Mouse (Mus musculus) liver, embryonic 12.5 days (tissue): Measurements from ENCODE around the gene Irs2. TPM values are rescaled to one million over a fixed set of nuclear protein-coding genes. Genes with fewer than 3 reads are reported as not detected.
A peak's percentile ranks its signal among the peaks of the same experiment; 100 is the strongest.

ENCODE experiments used
- ATAC-seq: fragments of 200-750 bp; cut with Nextera tagmentation; 2 replicates; pipeline ENCODE4 v1.8.0; 2017; ENCODE audit warnings: moderate number of reproducible peaks, mild to moderate bottlenecking, moderate library complexity
- H3K27ac ChIP-seq: fragments of 300-500 bp; sonication (generic); 2 replicates; pipeline ENCODE4 v1.5.1; 2016; ENCODE audit warnings: mild to moderate bottlenecking
- H3K27me3 ChIP-seq: fragments of 300-500 bp; sonication (generic); replicated peaks from 2 replicates; pipeline ENCODE4 v1.6.1; 2016; ENCODE audit warnings: mild to moderate bottlenecking, moderate library complexity
- H3K36me3 ChIP-seq: fragments of 300-500 bp; sonication (generic); 2 replicates; pipeline ENCODE4 v1.6.1; 2016; ENCODE audit warnings: mild to moderate bottlenecking, moderate library complexity
- H3K4me1 ChIP-seq: fragments of 300-500 bp; sonication (generic); 2 replicates; pipeline ENCODE4 v1.6.1; 2016
- H3K4me2 ChIP-seq: fragments of 300-500 bp; sonication (generic); 2 replicates; pipeline ENCODE4 v1.6.1; 2016; ENCODE audit warnings: mild to moderate bottlenecking, moderate library complexity
- H3K4me3 ChIP-seq: fragments of 300-500 bp; sonication (generic); 2 replicates; pipeline ENCODE4 v1.5.1; 2016; ENCODE audit warnings: mild to moderate bottlenecking, moderate library complexity
- H3K9ac ChIP-seq: fragments of 300-500 bp; sonication (generic); 2 replicates; pipeline ENCODE4 v1.6.1; 2016; ENCODE audit warnings: mild to moderate bottlenecking, moderate library complexity
- H3K9me3 ChIP-seq: fragments of 300-500 bp; sonication (generic); replicated peaks from 2 replicates; pipeline ENCODE4 v1.6.1; 2016; ENCODE audit warnings: mild to moderate bottlenecking, moderate library complexity
- WGBS: fragments of 180-500 bp; shearing (Covaris S2); methylation state at CpG from one replicate; pipeline ENCODE4 v1.1.7; 2016; ENCODE audit not compliant: insufficient replicate concordance; 5-methylcytosine and 5-hydroxymethylcytosine counted together
- polyA plus RNA-seq: library from polyadenylated mRNA; unstranded; fragments of >200 nt; fragmentation: Nextera tagmentation; extraction: Ambion mirVana; gene quantifications from 2 replicates; pipeline ENCODE4 v1.2.1, GENCODE M21; 2016

The Irs2 gene
- polyA plus RNA-seq, 1 experiment from 2014 or later, result 10.4 TPM

- ATAC-seq, result 0 out of 2 replicates have a peak, but pooled peaks have one; percentile 13
- Histone ChIP-seq H3K9ac (no peak overlapping the region), H3K27me3 (peaks cover 5% of the 10 kb centered on the region; the same call in 1 of the 2 replicates), H3K36me3 (no peaks in the 10 kb centered on the region), H3K27ac (no peak overlapping the region), H3K4me3 (no peak overlapping the region), H3K4me2 (no peak overlapping the region), H3K9me3 (no peaks in the 10 kb centered on the region), H3K4me1 (no peaks in the 10 kb centered on the region)
- 68% methylated on average over 3 of the region's 3 CpGs for WGBS
Observed at GRCm38 (mm10) chr8:11036790-11037189, 28.5 kb upstream of the Irs2 start.

DNA sequence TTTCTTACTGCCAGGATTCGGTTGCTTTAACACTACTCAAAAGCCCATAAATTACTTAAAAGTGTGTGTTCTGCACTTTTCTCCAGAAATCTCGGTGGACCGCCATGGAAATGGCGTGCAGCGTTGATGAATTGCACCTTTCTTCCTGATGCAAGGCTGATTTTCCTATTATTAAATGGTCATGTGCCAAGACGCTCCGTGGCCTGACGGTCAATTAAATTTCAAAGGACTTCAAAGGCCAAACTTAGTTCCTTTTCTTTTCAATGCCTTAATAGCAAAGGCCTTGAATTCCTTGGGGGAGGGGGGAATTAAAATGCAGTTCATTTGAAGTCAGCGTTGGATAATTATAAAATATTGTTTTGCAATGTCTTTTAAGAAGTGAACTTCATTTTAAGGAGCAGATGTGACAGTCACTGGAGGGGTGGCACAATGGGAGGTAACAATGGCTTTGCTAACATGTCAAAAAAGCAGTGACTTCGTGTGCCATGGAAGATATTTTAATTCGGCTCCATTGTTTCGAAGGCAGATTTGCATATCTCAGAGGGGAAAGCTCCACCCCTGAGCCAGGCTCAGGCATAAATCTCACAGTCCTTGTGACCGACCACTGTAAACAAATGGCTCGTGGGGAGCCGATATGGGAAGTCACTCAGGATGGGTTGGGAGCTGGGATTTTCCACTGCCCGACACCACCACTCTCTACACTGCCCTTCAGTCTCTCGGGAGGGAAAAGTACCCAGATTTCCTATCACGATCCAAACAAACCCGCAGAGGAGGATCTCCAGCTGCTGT is 27.6 kb upstream of the Irs2 start:
- Histone ChIP-seq H3K4me2 (no peak overlapping the region), H3K9ac (no peak overlapping the region), H3K4me1 (no peaks in the 10 kb centered on the region), H3K27ac (no peak overlapping the region), H3K36me3 (no peaks in the 10 kb centered on the region), H3K4me3 (no peak overlapping the region), H3K27me3 (peaks cover 14% of the 10 kb centered on the region; the same call in 1 of the 2 replicates), H3K9me3 (no peaks in the 10 kb centered on the region)
- 47% methylated on average over 19 of the region's 19 CpGs for WGBS
- no peak for ATAC-seq

DNA sequence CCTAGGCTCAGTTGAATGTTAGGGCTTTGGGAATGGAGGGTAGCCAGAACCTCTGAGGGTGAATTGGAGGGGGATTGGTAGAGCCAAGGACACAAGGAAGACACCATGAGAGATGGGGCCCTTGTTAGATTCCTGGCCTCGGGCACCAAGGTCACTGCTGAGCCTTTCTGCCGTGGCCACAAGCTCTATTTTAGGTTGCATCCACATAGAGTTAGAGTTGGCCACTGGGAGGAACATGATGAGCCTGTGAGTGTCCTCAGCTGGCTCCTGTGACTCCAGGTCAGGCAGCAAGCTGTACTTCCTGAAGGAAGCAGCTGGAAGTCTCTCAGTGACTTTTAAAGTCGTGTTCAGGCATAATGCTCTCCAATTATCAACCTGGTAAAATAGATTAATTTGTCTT is 16.6 kb upstream of the Irs2 start:
- H3K4me1 ChIP-seq, result 0 out of 2 replicates have a peak, but pooled peaks cover 4% of the 10 kb centered on the region
- no peak for ATAC-seq
- H3K36me3 ChIP-seq, result no peaks in the 10 kb centered on the region
- H3K4me2 ChIP-seq, result no peak overlapping the region
- H3K27ac ChIP-seq, result no peak overlapping the region
- no peak overlapping the region for H3K9ac ChIP-seq
- 38% methylated on average over 3 of the region's 3 CpGs for WGBS
- H3K27me3 ChIP-seq, result peaks cover 36% of the 10 kb centered on the region; the same call in 1 of the 2 replicates
- no peak overlapping the region for H3K4me3 ChIP-seq
- H3K9me3 ChIP-seq, result no peaks in the 10 kb centered on the region

- 69% methylated on average over 9 of the region's 9 CpGs for WGBS
- Histone ChIP-seq H3K4me1 (0 out of 2 replicates have a peak, but pooled peaks cover 4% of the 10 kb centered on the region), H3K4me2 (no peak overlapping the region), H3K36me3 (no peaks in the 10 kb centered on the region), H3K4me3 (no peak overlapping the region), H3K27me3 (peaks cover 22% of the 10 kb centered on the region; the same call in 1 of the 2 replicates), H3K9me3 (no peaks in the 10 kb centered on the region), H3K27ac (no peak overlapping the region), H3K9ac (no peak overlapping the region)
- peak; percentile 51; the same call in 1 of the 2 replicates for ATAC-seq
Observed at GRCm38 (mm10) chr8:11020949-11021572, 12.8 kb upstream of the Irs2 start.

DNA sequence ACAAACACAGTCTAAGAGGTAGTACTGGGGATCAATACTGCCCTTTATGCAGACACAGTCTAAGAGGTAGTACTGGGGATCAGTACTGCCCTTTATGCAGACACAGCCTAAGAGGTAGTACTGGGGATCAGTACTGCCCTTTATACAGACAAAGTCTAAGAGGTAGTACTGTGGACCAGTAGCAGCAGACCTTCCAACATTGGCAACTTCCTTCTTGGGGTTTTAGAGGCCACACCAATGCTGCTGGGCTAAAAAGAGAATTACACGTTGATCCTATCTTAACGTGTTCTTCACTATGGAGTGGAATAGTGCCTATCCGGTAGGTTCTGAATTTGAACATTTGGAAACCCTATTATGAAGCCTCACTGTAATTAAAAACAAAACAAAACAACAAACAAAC is 7.4 kb upstream of the Irs2 start:
- H3K27me3 ChIP-seq, result peaks cover 7% of the 10 kb centered on the region; the same call in 1 of the 2 replicates
- WGBS, result 39% methylated on average over 3 of the region's 3 CpGs
- H3K4me3 ChIP-seq, result no peak overlapping the region
- H3K9ac ChIP-seq, result no peak overlapping the region
- H3K9me3 ChIP-seq, result no peaks in the 10 kb centered on the region
- peaks cover 13% of the 10 kb centered on the region for H3K4me1 ChIP-seq
- no peak overlapping the region for H3K4me2 ChIP-seq
- no peak for ATAC-seq
- H3K27ac ChIP-seq, result no peak overlapping the region
- no peaks in the 10 kb centered on the region for H3K36me3 ChIP-seq

GRCm38 (mm10) chr8:11013258-11013657 is 5.0 kb upstream of the Irs2 start:
- ATAC-seq, result no peak
- 10% methylated on average over 6 of the region's 6 CpGs for WGBS
- H3K4me1 ChIP-seq, result peaks cover 23% of the 10 kb centered on the region
- no peak overlapping the region for H3K4me2 ChIP-seq
- no peak overlapping the region for H3K27ac ChIP-seq
- no peak overlapping the region for H3K4me3 ChIP-seq
- H3K27me3 ChIP-seq, result peaks cover 14% of the 10 kb centered on the region; the same call in 1 of the 2 replicates
- H3K36me3 ChIP-seq, result no peaks in the 10 kb centered on the region
- H3K9me3 ChIP-seq, result no peaks in the 10 kb centered on the region
- H3K9ac ChIP-seq, result no peak overlapping the region

DNA sequence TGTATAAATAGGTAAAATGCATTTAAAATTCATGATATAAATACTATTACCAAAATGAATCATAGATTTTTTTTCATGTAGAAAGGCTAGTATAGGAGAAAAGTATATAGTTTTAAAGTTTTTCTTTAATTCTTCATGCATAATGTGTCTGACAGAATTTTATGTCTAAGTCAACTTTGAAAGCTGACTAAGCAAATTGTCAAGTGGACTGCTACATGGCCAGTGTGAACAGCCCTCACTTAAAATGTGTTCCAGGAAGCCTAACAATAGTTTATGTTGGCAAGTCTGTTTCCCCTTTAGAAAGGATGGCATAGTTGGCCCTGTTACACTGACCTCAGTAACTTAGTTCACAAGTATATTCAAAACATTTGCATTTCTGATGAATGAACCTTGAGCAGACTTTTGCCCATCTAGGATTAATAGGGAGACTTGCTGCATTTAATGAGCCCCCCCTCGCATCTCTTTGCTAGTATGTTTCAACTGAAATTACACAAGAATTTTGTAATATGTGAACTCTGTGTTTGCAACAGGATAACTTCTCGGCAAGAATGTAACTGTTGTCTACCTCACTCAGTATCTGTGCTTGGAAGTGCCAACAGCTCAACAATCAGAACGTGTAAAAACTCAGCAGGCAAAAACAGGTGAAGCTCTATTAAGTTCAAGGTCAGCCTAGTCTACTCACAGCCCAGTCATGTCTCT is 3.7 kb upstream of the Irs2 start:
- no peaks in the 10 kb centered on the region for H3K9me3 ChIP-seq
- H3K4me2 ChIP-seq, result no peak overlapping the region
- no peak for ATAC-seq
- no peaks in the 10 kb centered on the region; the same call in 1 of the 2 replicates for H3K36me3 ChIP-seq
- no peak overlapping the region for H3K27ac ChIP-seq
- no peak overlapping the region for H3K9ac ChIP-seq
- H3K4me3 ChIP-seq, result no peak overlapping the region
- H3K4me1 ChIP-seq, result peaks cover 23% of the 10 kb centered on the region
- peaks cover 14% of the 10 kb centered on the region; the same call in 1 of the 2 replicates for H3K27me3 ChIP-seq
- 60% methylated on average over 3 of the region's 3 CpGs for WGBS

DNA sequence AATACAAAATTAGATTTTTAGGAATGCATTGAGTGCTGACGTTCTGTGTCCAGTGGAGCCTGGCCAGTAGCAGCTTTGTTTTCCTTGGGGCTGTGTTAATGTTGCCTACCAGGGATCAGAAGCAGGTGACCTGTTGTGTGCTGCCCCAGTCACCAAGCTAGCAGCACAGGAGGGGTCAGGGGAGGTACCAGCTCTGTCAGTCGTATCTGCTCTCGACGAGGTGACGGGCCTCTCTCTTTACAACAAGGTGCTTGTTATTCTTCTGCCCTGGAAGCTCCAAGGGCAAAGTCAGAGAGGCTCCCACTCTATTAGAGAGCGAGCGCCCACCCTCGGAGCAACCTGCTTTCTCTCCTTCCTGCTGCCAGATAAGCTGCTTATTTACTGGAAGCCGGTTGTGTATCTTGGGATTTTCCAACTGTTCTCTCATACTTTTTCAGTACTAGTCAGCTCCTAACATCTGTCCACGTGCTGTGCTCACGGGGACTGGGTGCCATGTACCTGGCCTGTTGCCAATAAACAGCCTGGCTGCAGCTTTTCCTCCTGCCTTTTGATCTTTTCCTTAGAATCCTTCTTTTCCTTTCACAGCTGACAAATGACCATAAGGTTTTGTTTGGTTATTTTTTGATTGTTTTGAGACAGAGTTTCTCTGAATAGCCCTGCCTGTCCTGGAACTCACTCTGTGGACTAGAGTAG is 2.8 kb upstream of the Irs2 start:
- Histone ChIP-seq H3K4me1 (peaks cover 31% of the 10 kb centered on the region), H3K4me3 (peak overlapping the region; percentile 9; the same call in 1 of the 2 replicates), H3K9me3 (no peaks in the 10 kb centered on the region), H3K36me3 (peaks cover 9% of the 10 kb centered on the region), H3K27me3 (peaks cover 14% of the 10 kb centered on the region; the same call in 1 of the 2 replicates), H3K4me2 (peak overlapping the region; percentile 90), H3K27ac (peak overlapping the region; percentile 68), H3K9ac (peak overlapping the region; percentile 4; the same call in 1 of the 2 replicates)
- 28% methylated on average over 11 of the region's 11 CpGs for WGBS
- no peak for ATAC-seq

DNA sequence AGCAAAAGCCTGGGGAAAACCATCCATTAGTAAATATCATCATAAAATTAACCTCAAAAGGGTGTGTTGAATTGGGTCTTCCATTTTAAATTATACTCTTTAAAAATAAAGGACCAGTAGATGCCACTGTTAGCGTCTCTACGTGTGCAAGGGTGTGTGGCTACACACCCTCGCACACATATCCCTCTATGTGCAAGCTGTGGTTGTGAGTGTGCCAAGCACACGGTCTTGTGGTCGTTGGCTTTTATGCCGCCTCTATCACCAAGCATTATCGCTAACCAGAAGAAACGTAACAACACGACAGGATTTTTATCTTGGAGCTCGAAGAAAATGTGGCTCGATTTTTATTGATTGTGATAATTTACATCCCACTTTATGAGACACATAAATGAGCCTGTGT is 2.1 kb upstream of the Irs2 start:
- H3K9me3 ChIP-seq, result no peaks in the 10 kb centered on the region
- H3K4me3 ChIP-seq, result 0 out of 2 replicates have a peak overlapping the region, but pooled peaks have one; percentile 88
- H3K9ac ChIP-seq, result 0 out of 2 replicates have a peak overlapping the region, but pooled peaks have one; percentile 4
- H3K36me3 ChIP-seq, result peaks cover 15% of the 10 kb centered on the region
- 43% methylated on average over 11 of the region's 11 CpGs for WGBS
- peaks cover 14% of the 10 kb centered on the region; the same call in 1 of the 2 replicates for H3K27me3 ChIP-seq
- H3K4me2 ChIP-seq, result peak overlapping the region; percentile 90
- H3K4me1 ChIP-seq, result peaks cover 38% of the 10 kb centered on the region
- peak overlapping the region; percentile 97 for H3K27ac ChIP-seq
- ATAC-seq, result no peak

GRCm38 (mm10) chr8:11009431-11010071 is 1.3 kb upstream of the Irs2 start:
- H3K4me1 ChIP-seq, result peaks cover 46% of the 10 kb centered on the region
- H3K4me2 ChIP-seq, result peak overlapping the region; percentile 90
- 1% methylated on average over 61 of the region's 62 CpGs for WGBS

More at GRCm38 (mm10) chr8:11009431-11010071, 1.3 kb upstream of the Irs2 start:
- ATAC-seq, result peak; percentile 57
- Histone ChIP-seq H3K9me3 (no peaks in the 10 kb centered on the region), H3K4me3 (peak overlapping the region; percentile 88), H3K36me3 (peaks cover 24% of the 10 kb centered on the region), H3K27ac (peak overlapping the region; percentile 97), H3K27me3 (peaks cover 14% of the 10 kb centered on the region; the same call in 1 of the 2 replicates), H3K9ac (peak overlapping the region; percentile 94)
